Mouse (Mus musculus) c-Kit-negative CD71-positive TER-119-positive erythroid progenitor cells, embryonic 14.5 days (primary cell): ENCODE measurements around the gene Ndufa5.

Experiments
- DNase-seq: peaks from one replicate; pipeline ENCODE4 v3.0.0-alpha.2; 2013; ENCODE audit warnings: low read depth, low spot score

Gene Ndufa5

DNA sequence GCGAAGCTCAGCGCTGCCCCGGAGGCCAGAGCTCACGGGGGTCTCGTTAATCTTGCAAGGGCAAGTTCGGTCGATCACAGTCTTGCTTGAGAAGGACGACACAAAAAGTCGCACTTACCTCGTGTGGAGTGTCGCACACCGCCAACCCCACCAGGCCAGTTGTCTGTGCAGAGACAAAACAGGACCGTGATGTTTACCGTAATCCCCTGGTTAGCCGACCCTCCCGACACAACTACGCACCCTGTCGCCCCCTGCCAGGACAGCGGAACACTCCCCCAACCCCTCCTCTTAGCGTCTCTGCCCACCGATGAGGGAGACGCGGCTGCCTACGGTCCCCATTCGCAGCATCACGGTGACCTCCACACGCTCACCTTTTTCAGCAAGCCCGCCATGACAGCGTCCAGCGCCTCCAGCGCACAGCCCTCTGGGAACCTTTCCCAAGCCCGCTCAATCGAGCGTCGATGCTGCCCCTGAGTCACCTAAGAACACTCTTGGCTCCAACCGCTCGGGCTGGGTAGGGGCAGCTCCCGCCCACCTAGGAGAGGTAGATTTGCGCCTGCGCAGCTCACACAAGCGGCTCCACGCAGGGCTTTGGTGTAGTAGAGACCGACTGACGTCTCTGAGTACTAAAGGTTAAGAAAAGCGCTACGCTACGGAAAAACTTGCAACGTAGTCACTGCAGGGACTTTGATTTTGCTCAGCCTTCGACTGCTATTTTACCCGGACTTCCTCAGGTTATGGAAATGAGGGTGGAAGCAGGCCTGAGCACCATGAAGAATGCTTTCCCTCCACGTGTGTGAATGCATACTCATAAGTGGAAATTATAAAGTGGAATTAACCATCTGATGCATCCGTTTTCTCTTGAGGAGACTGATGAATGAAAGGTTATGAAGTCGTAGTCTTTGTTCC is at the start of gene Ndufa5:
Gene Ndufa5, minus strand, starts transcription at position 859 of the 909 bp plus-strand sequence.
- peak; percentile 76 for DNase-seq

DNA sequence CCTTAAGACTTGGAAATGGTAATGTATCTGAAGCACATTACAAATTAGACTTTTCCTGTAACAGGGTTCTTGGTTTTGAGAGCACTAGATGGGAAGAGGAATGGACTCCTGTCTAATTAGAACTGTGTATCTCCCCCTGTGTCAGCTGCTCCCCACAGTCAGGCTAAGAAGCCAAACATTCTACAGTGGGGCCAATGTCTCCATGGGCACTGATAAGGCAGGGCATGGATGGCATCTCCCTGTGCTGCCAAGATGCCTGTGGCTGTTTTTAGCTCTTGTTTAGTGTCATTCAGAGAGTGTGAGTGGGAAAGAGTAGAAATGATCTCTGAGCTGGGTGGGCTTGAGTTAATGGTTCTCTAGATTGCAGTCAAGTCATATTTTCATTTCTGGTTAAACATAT is 45.5 kb upstream of the Ndufa5 start:
- DNase-seq, result no peak

DNA sequence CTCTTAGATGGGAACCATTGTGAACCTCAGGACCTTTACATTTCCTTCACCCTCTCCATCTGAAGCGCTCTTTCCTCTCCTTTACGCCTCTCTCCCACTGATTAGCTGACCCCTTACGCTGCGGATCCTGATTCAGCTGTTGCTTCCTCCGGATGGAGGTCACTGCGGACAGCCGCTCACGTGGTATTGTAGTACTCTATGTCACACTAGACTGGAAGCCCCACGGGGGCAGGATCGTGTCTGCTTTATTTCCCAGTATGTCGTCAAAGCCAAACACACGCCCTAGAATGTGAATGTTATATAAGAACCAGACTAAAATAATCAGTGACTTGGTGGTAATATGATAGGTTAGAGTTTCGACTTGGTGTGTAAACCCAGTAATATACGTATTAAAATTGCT is 44.6 kb upstream of the Ndufa5 start:
- no peak for DNase-seq

DNA sequence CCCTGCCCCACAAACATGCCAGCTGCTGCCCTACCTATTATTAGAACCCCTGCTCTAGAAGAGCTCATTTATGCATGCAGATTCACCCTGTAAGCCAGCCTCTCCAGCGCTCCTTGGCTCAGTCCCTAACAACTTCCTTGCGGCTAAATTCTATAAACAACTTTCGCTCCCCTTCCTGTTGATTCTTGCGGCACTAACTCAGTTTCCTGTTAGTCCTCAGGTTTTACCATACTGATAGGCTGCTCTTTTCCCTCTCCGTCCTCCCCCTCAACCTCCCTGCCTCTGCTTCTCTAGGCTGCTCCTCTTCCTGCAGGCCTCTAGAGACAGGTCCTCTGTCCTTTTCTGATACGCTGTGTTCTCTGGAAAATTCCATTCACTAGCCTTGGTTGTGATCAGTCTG is 43.3 kb upstream of the Ndufa5 start:
- no peak for DNase-seq

DNA sequence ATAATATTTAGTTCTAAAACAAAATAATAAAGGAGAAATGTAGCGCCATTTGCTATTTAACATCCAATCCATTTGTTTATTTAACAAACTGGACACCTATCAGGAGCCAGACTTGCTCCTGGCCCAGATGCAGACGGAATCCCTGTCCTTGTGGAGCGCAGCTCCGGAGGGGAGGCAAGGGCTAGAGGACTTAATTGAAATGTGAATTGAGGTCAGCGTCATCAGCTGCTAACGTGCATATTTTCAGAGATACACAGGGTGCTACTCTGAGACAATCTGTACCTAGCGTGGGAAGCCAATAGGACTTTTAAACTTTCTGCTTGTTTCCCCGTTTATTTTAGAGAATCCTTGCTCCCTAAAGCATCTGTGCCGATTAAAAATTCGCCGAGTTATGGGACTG is 42.5 kb upstream of the Ndufa5 start:
- no peak for DNase-seq

DNA sequence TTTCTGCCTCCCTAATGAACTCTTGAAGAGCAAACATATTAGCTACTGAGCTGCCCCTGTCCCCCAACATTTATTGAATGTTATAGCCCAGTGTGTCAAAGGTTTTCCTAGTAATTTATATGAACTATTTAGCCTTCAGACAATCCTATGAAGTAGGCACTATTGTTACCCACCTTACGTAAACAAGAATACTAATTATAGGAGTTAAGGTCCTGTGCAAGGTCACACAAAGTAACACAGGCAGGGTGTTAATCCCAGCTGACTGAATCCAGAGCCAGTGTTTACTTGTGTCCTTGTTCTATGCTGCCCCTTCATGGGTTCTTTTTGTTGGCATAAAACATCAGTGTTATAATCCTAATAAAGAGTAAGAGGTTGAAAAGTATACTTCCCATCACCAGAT is 41.9 kb upstream of the Ndufa5 start:
- no peak for DNase-seq

DNA sequence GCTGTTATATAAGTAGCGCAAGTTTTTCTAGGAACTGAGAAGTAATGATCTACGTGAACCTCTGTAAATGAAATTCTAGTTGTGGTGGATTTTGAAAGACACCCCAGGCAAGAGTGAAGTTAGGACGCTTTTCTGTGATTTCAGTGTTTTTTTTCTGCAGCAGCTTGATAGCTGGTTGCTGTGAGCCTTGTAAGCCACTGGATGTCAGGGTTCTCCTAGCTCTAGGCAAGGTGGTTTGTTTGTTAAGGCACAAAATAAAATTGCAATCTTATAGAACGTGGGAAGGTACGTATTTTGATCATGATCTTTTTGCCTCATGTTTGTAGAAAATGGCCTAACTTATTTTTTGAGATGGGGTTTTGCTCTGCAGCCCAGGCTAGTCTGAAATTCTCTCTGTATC is 41.1 kb upstream of the Ndufa5 start:
- DNase-seq, result no peak

DNA sequence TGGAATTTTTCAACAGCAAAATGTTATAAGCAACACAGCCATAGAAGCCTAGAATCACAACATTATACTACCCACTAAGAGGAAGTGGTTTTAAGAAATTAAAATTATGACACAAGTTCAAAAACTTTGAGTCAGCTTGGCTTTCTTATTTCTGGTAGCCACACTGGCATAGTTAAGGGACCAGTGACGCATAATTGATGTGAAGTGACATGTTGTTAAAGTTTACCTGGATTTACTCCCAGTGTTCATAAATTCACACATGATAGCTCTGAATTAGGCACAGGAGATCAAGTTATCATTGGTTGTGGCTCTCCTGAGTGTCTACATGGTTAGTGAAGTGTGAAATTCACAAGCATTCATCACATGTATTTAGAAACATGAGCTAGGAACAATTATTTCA is 37.1 kb upstream of the Ndufa5 start:
- no peak for DNase-seq

DNA sequence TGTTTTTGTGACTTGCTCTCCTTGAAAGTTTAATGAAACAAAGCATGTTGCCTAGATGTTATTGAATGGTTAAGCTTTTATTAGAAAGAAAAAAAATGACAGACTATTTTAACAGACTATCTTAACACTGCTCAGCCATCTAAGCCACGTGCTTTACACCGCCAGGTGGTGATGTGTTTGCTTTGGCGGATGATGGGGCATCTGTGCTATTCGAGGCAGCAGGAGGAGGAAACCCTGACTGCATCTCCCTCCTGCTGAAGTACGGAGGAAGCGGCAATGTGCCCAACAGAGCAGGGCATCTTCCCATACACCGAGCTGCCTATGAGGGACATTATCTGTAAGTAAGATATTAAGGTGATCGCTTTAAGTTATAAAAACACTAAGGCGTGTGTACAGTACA is 36.3 kb upstream of the Ndufa5 start:
- no peak for DNase-seq

DNA sequence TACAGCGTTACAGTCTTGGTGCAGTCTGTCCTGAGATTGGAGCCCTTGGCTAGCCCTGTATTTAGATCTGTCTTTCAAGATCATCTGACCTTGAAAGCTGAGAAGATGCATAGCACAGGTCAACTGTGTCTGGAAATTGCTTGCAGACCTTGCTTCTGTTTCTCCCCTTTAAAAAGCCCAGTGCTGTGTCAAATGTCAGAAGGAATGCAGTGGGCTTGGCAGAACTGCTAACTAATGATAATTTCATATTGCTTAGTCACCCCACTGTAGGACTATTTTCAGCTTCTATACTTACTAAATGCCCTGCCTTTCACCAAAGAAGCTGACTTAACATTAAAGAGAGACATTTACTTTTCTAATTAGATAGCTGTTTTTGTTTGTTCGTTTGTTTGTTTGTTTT is 27.7 kb upstream of the Ndufa5 start:
- no peak for DNase-seq

DNA sequence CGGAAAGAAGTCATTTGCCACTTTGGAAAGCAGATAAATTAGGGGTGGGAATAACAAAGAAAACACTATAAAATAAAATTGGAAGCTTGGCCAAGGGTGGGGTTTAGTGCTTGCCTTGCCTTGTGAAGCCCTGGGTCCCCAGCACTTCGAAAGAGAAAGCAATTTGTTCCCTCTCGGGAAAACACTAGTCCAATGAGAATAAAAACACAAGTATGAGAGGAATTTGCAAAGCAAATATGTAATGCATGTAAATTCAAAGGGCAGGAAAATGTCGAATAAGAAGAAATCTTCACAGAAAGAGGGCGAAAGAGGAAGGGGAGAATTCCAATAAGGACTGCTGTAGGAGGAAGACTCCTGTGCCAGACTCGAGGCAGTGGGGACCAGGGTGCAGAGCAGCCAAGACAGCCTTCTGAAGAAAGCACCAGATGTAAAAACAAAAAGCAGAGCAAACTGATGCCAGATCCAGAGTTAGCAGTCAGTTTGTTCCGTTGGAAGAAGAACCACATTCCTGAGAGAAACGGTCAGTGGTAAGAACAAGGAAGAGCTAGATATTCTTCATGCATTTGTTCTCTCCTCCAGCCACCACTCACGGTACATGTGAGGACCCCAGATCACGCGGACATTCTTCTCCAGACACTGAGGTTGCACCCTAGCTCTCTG is 26.7 kb upstream of the Ndufa5 start:
- DNase-seq, result no peak

DNA sequence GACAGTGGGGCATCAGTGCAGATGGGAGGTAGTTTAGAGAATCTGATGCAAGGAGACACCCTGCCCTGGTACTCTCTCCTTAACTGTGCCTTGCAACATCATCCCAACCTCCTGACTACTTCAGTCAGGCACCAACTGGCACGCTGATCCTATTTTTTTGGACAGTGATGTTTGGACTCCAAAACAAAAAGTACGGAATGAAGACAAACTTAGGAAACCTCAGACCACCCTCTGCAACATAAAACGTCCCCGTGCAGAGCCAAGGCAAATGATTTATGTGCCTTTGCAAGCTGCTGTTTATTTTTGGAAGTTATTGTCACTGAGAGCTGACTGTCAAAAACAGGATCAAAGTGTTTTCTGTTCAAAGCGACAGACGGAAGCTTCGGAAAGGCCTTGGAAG is 24.2 kb upstream of the Ndufa5 start:
- DNase-seq, result no peak

DNA sequence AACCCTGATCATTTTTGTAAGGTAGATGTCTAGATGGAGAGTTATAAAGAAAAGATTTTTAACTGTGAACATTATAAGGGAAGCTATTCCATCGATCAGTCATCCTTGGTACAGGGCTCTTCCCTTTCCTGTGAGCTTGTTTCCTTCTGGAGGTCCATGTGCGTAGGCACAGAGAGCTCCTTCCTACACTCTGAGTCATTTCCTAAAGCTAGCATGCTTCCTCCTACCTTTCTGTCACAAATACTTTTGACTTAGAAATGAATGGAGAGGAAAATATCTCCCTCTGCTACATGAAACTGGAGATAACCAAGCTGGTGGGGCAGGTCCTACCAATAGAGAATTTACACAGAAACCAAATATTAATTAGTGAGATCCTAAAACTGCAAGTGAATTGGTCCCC is 22.0 kb upstream of the Ndufa5 start:
- no peak for DNase-seq

DNA sequence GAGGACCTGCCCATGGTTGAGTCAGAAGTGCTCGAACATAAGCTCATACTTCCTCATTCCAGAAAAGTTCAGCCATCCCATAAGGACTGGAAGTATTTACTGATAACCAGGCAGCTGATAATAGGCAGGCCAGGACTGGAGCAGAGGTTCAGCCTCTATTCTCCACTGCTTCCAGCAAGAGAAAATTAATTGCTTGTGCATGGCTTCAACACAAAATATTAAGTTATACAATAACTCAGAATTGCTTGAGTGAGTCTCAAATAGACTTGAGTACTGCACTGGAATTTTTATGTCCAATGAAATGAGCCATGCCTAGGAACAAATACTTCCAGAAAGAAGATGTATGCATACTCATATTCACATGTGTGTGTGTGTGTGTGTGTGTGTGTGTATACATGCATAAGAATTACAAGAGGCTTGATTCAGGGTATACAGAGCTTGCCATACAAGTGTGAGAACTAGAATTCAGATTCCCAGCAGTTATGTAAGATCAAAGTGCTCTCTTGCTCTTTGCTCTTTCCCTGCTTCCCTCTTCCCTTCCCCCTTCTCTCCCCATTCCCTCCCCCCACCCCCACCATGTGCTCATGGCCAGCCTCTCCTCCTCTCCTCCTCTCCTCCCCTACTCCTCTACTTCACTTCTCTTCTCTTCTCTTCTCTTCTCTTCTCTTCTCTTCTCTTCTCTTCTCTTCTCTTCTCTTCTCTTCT is 19.1 kb upstream of the Ndufa5 start:
- no peak for DNase-seq

DNA sequence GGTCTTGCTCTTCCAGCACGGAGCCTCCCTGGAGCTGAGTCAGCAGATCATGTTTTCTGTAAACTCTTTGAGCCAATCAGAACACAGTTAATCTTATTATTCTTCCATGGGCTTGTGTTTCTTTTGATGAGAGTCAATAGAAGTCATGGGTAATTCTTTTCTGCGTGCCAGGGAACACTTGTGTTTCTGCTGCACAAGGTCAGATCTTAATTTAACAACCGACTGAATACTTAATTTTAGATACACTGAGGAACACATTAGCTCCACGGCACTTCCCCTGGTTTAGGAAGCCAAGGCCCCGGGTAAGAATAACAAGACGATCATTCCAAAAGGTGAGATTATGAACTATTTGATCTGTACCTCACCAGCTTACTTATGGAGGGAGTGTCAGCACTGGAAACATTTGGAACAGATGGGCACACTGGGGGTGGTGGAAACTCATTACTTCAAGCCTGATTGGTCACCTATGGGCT is 15.3 kb upstream of the Ndufa5 start:
- DNase-seq, result no peak

DNA sequence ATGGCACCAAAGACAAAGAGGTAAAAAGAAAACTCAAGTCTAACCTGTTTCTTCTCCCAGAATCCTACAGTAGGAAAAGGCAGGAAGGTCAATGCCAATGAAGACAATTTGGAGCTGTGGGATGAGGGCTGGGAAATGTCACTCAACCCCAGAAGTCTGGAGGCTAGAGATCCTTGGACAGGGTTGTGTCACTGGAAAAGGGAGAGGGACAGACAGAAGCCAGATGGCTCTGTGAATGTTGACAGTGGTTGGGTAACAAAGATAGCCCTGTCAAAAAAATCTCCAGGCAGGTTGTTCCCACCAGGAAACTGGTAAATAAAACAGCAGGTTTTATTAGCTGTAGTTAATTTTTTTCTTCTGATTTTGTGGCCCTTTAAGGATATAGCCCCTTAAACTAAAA is 14.6 kb upstream of the Ndufa5 start:
- DNase-seq, result no peak

DNA sequence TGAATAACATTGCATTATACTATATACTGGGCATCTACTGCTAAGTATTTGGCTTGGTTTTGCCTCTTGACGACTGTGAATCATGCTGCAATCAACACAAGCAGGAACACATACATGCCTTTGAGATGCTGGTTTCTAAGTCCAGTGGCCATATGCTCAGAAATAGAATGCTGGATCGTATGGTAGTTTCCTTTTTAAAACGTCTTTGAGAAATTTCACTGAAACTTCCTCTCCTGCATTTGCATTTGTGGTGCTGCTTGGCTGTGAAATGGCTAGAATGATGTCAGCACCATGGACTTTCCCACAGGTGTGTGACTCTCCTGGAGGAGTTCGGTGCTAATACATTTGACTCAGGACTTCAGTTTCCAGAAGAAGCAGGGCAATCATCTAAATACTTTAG is 12.3 kb upstream of the Ndufa5 start:
- DNase-seq, result no peak

DNA sequence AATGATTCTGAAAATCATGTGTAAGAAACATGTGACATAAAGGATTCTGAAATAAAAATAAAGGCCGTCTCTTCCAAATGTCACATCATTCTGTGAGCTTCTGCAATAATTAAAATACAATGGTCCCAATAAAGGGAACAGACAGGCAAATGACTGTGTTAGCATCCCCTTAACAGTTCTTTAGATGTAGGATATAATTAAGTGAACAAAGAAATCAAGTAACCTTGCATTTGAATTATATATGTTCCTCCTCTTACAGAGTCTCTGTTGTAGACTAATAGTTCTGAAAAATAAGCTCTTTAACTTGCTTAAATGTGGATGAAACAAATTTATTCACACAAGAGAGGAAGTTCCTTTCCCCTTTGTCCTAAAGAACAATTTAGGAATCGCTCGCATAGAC is 10.6 kb upstream of the Ndufa5 start:
- DNase-seq, result no peak

DNA sequence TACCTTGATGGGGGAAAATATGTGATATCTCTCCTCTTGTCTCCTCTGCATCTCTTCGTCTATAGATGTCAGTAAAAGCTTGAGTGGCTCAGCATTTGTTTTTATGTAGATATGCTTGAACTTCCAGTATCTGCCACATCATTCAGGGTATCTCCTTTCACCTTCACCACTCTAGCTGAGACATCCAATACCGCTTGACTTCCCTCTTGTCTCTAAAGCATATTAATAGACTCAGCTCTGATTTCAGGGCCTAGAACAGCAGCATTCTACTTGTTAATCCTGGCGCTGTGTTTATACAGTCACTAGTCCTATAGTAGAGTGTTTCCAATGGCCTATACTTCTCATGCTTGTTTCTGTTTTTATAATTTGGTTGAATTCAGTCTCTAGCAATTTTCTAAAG is 5.0 kb upstream of the Ndufa5 start:
- DNase-seq, result no peak

DNA sequence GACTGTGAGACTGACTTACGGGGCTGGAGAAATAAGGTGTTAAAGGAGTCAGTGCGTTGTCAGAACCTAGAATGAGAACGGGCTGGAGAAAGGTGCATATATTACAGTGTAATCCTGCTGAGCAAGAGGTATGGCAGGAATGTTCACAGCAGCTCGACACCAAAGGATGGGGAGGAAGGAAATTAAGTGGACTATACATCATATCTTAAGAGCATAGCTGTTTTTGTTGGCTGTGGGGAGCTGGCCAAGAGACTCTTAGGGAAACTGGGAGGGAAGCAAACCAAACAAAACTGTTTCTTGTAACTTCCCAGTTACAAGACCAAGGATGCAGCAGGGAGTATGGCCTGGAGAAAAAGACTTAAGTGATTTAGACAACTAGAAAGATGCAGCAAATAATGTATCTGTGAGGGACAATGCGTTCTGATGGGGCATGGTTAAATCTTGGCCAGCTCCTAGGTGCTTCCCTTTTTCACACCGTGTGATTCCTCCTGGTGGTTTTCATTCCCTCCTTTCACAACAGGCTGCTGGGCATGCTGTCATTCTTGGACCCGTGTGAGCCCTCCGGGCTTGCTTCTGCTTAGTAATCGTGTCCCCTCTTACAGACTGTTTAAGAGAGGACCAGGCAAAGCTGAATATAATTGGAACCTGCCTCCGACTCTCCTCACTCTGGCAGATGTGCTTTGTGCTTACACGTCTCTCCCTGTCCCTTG is 3.1 kb upstream of the Ndufa5 start:
- no peak for DNase-seq

DNA sequence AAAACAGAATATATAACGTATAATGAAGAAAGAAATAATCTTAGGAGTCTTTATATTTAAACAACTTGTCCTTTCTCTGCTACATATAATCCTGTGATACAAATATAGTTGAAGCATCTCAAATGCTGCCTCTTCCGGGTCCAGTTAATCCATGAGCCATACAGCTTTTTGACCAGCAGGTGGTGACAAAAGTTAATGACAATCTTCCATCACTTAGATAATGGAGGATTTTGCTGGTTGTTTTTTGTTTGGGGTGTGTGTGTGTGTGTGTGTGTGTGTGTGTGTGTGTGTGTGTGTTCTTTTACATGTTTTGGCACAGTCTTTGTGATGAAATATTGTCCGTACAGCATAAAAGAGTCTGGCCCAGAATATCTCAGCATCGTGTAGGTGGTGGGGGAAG is 2.4 kb upstream of the Ndufa5 start:
- no peak for DNase-seq

DNA sequence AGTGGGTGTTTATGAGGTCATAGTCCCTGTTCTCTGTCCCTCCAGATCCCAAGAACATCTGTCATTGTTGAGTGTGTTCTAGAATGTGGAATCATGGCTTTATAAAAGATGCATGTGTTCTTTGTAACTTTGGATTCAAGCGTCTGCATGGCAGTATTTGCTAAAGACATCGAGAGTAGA is 141 bp upstream of the Ndufa5 start, which contains the start of gene Asb15:
Gene Asb15, plus strand, starts transcription at position 81 of the 180 bp plus-strand sequence.
- no peak for DNase-seq
